Mouse (Mus musculus) cerebellum, adult 11 months (tissue): ENCODE data around the gene Ulbp1.
A peak's percentile ranks its signal among the peaks of the same experiment; 100 is the strongest.
"Not testable (repeated sequence)": the region's sequence is repeated elsewhere in the genome, so short reads cannot be mapped to it uniquely, and the experiment has no call there.

Source experiments
- DNase-seq: peaks from one replicate; pipeline ENCODE4 v3.0.0; 2022

The Ulbp1 gene

DNA sequence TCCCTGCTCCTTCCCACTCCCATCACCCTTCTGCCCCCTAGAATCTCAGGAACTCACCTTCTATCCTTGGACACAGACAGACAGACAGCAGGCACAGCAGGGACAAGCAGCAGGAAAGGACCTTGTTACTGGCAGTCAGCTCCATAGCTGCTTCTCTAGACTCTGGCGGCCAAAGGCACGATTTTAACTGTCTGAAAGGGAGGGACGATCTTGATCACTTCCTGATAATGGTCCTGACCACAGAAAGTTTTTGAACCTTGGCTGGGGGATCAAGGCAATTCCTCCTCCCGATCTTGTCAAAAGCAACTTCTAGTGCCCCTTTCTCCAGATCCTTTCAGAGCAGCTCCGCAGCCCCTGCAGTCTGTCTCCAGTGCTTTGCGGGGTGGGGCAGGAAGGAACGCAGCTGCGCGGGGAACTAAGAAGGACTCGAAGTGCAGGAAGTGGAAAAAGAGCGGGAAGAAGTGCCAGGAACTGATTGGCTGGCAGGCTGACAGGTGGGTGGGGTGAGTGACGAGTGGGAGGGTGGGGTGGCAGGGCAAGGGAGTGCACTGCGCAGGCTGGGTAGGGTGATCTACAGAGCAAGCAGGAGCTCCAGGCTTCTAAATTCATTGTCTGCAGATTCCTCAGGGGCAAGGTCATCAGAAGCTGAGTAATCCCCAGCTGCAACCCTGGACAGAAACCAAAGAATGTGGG, at the start of gene Ulbp1:
Ulbp1 (minus strand) TSS at position 442 of the 693 bp plus-strand sequence.
- peak; percentile 8 for DNase-seq

DNA sequence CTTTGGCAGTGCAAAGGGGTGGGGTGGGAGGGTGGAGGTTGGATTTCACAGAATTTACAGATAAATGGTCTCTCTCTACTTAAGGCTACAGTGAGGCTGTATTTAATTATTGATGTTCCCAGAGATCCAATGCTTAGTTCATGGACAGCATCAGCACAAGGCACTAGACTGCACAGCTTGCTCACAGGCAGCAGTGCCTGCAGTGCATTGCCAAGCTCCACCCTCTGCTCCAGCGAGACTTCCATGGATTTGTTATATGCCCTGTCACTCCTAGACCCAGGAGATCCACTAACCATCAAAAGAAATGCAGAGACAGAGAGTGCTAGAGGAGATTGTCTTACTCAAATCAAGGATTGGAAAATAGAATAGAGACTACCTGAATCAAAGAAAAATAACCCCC, 24.7 kb upstream of the Ulbp1 start:
- not testable (repeated sequence) for DNase-seq

DNA sequence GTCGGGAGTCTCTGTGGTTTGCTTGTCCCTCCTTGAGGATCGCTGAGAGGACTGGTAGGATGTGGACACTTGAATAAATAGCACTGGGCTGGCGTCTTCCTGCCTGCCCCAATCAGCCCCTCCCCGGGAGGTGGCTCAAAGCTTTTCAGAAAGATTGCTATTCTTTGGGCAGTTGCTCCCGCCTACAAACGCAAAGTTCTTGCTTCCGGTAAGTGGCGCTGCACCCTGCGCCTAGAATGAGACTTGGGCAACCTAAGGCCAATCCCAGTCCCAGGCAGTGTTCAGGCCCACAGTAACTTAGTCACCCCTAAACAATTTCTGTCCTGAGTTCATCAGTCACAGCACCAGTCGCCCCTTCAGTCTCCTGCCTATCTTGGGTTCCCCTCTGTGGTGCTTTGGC, 18.9 kb upstream of the Ulbp1 start:
- DNase-seq, result not testable (repeated sequence)

DNA sequence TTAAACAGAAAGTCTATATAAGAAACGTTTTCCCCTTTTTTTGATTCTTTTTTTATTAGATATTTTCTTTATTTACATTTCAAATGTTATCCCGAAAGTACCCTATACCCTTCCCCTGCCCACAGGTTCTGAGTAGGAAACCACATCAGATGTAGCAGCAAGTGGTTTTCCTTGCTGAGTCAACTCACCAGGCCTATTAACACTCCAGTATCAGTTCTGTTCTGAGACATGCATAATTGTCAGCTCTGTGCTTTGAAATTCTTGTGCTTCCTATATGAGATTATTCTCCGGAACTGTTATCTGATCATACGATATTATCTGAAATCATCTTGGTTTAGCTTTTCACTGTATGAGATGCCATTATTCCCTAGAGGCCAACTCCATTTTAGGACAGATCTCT, 10.2 kb upstream of the Ulbp1 start:
- DNase-seq, result no peak

DNA sequence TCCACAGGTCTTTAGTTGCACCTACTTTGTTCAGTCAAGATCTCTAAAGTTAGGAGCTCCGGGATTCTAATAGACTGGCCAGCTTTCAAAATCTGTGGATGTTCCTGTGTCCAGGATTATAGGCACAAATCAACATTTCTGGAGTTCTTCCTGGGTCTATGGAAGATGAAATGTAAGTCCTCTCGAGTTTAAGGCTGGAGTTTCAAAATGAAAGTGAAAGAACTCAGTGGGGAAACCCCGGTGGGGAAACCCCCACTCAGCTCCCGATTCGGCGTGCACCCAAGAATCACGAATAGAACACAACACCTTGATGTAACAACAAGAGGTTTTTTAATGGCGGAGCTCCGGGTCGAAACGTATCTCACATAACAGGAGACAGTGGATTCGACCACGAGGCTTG, 787 bp upstream of the Ulbp1 start:
- DNase-seq, result not testable (repeated sequence)

DNA sequence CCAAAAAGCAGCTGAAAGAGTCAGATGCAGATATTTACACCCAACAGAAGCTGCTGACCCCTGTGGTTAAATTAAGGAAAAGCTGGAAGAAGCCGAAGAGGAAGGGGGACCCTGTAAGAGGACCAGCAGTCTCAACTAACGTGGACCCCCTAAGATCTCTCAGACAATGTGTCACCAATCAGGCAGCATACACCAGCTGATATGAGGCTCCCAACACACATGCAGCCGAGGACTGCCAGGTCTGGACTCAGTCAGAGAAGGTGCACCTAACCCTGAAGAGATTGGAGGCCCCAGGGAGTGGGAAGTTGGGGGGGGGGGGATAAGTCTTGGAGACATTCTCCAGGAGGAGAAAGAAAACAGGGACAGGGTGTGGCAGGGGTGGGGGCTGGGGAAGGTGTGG, 1.8 kb downstream of the Ulbp1 start:
- DNase-seq, result no peak

DNA sequence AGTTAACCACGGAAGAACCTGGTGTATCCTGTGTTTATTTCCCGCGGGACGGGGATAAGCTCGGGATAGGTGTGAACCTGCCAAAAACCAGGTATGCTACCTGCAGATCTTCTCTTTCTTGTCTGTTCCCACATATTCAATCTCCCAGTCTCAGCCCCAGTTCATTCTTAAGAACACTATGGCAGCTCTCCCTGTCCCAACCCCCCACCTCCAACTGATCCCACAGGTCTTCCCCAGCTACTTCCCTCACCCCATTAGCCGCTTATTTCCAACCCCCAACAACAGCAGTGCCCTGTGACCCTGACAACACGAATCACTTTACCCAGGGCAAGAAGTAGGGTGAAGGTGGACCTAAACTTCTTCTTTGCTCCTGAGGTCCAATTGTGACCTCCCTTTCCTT, 3.0 kb downstream of the Ulbp1 start:
- no peak for DNase-seq

DNA sequence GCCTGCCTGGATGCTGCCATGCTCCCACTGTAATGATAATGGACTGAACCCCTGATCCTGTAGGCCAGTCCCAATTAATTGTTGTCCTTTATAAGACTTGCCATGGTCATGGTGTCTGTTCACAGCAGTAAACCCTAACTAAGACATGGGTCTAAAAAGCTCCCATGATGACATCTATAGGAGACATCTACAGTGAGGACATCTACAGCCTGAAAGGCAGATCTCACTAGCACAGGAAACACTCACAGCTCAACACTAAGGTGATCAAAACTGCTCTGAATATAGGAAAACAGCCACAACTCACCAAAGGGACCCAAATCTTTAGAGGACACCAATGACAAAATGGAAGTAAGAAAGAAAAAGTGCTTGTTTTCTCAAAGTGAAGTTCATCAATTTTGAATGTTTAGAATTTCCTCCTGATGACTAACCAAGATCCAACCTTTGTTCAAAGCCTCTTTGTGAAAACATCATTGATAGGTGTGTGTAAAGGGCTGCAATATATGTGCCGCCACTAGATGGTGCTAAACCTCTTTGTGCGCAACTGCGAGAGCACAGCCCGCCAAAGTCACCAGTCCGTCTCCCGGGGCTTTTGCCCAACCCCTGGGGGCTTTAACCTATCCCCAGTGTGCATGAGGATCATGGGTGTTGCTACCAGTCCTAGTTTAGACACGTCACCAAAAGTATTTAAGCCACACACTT, 3.6 kb downstream of the Ulbp1 start:
- peak; percentile 60 for DNase-seq

DNA sequence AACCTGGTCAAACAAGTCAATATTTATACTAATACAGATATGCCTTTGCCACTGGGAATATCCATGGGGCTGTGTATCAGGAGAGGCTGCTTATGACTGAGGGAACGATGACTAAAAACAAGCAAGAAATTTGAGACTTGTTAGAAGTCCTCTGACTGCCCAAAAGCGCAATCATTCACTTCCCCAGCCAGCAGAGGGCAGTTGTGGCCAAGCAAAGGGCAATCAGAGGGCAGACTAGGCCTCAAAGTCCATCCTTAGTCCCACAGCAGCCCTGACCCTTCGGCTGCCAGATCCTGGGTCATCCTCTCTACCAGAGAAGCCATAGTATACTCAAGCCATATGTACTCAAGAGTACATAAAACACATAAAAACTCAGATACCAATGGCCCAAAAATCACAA, 11.4 kb downstream of the Ulbp1 start:
- no peak for DNase-seq

DNA sequence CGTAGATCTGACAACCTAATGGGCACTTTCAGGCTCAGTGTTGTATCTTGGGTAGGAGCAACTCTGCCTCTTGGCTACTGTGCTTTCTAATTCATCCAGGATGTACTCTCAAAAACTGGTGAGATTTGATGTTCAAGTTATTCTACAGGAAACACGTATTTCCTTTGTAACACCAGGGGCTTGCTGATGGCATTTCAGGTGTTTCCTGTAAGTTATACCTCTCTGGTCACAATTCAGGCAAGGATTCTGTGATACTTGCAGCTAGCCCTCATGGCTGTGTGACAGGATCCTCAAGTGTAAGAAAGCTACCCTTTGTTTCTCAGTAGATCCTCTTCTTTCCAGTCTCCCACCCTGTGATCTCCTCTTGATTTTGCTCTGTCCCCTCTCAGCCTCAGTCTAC, 34.5 kb downstream of the Ulbp1 start:
- no peak for DNase-seq

DNA sequence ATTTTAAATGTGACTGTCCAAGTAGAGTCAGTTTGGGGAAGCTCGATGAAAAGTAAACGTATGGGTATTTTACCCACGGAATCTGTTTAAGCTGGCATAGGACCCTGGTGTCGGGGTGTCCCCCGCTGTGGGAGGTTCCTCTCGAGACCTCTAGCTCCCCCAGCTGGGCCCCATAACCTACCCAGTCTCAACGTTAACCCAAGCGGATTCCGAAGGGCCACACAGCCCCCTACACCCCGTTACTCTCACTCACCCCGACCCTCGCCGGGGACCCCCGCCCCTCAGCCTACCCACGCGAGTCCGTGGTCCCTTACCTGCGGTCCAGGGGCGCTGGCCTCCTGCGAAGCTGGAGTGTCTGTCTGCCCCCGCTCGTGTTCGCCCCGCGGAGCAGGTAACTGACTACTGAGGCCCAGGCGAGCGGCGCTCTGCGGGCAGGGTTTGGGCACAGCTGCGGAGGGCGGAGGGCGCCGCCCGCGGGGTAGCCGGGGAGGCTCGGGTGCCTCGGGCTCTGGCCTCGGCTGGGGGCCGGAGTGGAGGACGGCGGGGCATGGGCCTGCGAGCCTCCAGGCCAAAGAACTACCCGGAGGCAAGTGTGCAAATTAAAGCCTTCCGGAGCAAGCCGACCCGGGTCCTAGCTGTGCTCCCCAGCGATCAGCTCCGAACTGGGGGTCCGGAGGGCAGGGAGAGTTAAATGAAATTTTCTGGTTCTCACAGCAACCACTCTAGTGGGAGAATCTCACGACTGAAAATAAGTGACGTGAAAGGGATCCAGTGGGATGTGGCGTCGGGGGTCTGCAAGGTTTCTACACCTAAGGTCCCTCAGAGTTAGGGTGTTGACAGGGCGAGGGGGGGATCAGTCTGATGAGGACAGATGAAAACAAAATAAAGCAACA, 80.0 kb downstream of the Ulbp1 start:
- DNase-seq, result no peak

DNA sequence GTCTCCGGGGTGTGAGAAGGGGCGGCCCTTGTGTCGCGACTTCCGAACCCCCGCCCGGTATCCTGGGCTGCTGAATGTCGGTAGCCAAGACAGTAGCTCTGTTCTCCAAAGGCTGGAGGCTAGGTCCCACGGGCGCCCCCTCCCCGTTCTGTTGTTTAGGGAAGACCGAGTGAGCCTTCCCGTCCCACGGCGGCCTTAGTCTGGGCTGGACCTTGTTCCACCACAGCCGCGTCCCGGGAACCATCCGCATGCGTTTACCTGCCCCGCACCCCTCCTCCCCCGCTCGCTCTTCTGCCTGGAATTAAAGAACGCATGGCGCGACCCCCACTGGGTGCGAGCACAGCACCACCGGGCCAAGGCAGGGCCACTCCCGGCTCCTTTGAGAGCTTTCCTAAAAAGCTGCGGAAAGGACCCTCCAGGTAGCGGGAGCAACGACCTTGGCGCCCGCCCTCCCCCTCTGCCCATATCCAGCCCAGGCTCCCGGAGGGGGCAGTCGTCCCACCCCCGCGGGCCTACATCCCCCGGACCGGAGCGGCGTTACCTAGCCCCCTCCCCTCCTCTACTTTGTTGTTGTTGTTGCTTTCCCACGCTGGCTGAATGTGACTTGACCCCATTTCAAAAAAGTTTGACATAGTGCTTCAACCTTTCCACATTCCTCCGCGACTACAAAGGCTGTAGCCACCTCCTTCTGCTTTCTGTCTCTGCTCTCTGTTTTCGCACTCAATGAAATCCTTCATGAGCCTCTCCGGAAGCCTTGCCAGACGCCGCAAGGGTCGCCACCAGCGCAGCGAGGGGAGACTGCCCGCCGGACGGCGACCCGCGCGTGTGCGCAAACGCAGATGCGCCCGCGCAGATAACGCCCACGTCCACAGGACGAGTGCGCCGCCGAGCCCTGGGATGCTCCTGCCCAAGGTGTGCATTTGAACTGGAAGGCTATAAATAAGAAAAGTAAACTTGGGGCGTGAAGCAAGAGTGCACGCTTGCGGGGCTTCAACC, 81.2 kb downstream of the Ulbp1 start:
- no peak for DNase-seq

DNA sequence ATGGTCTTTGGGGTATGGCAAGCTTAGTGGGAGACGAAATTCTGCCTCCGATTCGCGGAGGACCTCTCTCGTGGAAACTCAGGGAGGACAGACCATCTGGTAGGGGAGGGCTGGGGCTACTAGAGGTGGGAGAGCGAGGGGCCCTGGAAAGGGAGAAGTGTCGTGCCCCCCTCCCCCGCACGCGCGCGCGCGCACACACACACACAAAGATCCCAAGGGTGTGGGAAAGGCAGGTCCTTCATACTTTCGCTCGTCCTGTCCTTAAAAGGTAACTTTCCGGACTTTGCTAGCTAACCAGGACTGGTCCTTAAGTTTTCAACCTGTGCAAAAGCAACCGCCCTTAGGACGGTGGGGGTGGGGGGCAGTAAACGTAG, 81.9 kb downstream of the Ulbp1 start:
- no peak for DNase-seq

DNA sequence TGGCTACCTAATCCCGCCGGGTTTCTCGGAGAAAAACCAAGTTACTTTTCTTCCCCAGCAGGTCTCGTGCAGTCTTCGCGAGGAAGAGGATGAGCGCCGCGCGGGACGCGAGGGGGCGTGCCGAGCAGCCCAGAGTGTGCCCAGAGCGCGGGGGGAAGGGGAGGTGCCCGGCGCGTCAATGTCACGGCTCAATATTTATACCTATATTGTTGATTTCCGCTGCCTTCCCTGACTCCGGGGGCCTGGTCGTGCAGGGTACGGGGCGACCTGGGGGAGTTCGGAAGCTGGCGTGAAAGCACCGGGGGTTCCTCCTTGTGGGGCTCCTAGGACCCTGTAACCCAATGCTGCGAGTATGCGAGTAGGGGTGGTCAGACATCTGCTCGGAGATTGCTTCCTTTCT, 82.3 kb downstream of the Ulbp1 start:
- DNase-seq, result no peak
